Mouse (Mus musculus) intestine, embryonic 16.5 days (tissue): Measurements from ENCODE around the gene Rad51b. TPM values are rescaled to one million over a fixed set of nuclear protein-coding genes. Genes with fewer than 3 reads are reported as not detected.

ENCODE experiments used
- ATAC-seq: fragments of 200-750 bp; cut with Nextera tagmentation; 2 replicates; pipeline ENCODE4 v1.8.0; 2017; ENCODE audit warnings: moderate TSS enrichment, moderate library complexity
- H3K27ac ChIP-seq: fragments of 300-500 bp; sonication (generic); 2 replicates; pipeline ENCODE4 v1.5.1; 2014; ENCODE audit warnings: mild to moderate bottlenecking, low read length
- H3K27me3 ChIP-seq: fragments of 300-500 bp; sonication (generic); replicated peaks from 2 replicates; pipeline ENCODE4 v1.6.1; 2014; ENCODE audit warnings: low read length, control low read depth, mixed read lengths; ENCODE audit not compliant: control insufficient read depth, insufficient read depth
- H3K36me3 ChIP-seq: fragments of 300-500 bp; sonication (generic); 2 replicates; pipeline ENCODE4 v1.6.1; 2014; ENCODE audit warnings: low read length, control low read depth; ENCODE audit not compliant: control insufficient read depth, insufficient read depth
- H3K4me1 ChIP-seq: fragments of 300-500 bp; sonication (generic); 2 replicates; pipeline ENCODE4 v1.6.1; 2014; ENCODE audit warnings: low read length, control low read depth, mixed read lengths; ENCODE audit not compliant: control insufficient read depth, insufficient read depth
- H3K4me2 ChIP-seq: fragments of 300-500 bp; sonication (generic); 2 replicates; pipeline ENCODE4 v1.6.1; 2014; ENCODE audit warnings: low read depth, low read length, control low read depth
- H3K4me3 ChIP-seq: fragments of 300-500 bp; sonication (generic); 2 replicates; pipeline ENCODE4 v1.5.1; 2014; ENCODE audit warnings: mild to moderate bottlenecking, low read length
- H3K9ac ChIP-seq: fragments of 300-500 bp; sonication (generic); 2 replicates; pipeline ENCODE4 v1.6.1; 2014; ENCODE audit warnings: low read depth, low read length
- H3K9me3 ChIP-seq: fragments of 300-500 bp; sonication (generic); 2 replicates; pipeline ENCODE4 v1.6.1; 2016; ENCODE audit warnings: low read length, control low read depth; ENCODE audit not compliant: control insufficient read depth
- WGBS: fragments of 180-500 bp; shearing (Covaris S2); extraction: QIAGEN DNeasy Blood & Tissue Kit; methylation state at CpG from one replicate; pipeline ENCODE4 v1.1.7; 2014; 5-methylcytosine and 5-hydroxymethylcytosine counted together
- polyA plus RNA-seq: library from polyadenylated mRNA; unstranded; fragments of >200 nt; fragmentation: Nextera tagmentation; extraction: Ambion mirVana; gene quantifications from 2 replicates; pipeline ENCODE4 v1.2.1, GENCODE M21; 2015

The Rad51b gene
- polyA plus RNA-seq, 1 experiment from 2014 or later = 6.8 TPM

GRCm38 (mm10) chr12:79803670-79804069 lies 506.6 kb downstream of the Rad51b start:
- H3K27ac ChIP-seq = no peak overlapping the region
- peaks cover 28% of the 10 kb centered on the region for H3K4me1 ChIP-seq
- no peak overlapping the region for H3K4me3 ChIP-seq
- no peaks in the 10 kb centered on the region for H3K36me3 ChIP-seq
- H3K9ac ChIP-seq = no peak overlapping the region
- H3K27me3 ChIP-seq = no peaks in the 10 kb centered on the region
- no peak overlapping the region for H3K4me2 ChIP-seq
- 67% methylated on average over 1 of the region's 1 CpGs for whole genome bisulfite sequencing
- no peak for ATAC-seq
- no peaks in the 10 kb centered on the region for H3K9me3 ChIP-seq

GRCm38 (mm10) chr12:79804776-79805524 lies 507.9 kb downstream of the Rad51b start:
- H3K27me3 ChIP-seq = no peaks in the 10 kb centered on the region
- no peak overlapping the region for H3K9ac ChIP-seq
- no peaks in the 10 kb centered on the region for H3K36me3 ChIP-seq
- no peak overlapping the region for H3K4me2 ChIP-seq
- H3K4me3 ChIP-seq = no peak overlapping the region
- H3K27ac ChIP-seq = peak overlapping the region; percentile 23; the same call in 1 of the 2 replicates
- 23% methylated on average over 8 of the region's 8 CpGs for WGBS
- no peaks in the 10 kb centered on the region for H3K9me3 ChIP-seq
- peaks cover 29% of the 10 kb centered on the region for H3K4me1 ChIP-seq
- ATAC-seq = peak; percentile 36; the same call in 1 of the 2 replicates

- 76% methylated on average over 4 of the region's 4 CpGs for WGBS
Measured at GRCm38 (mm10) chr12:79806990-79807389, 509.9 kb downstream of the Rad51b start.

GRCm38 (mm10) chr12:79807410-79807847 lies 510.3 kb downstream of the Rad51b start:
- WGBS = 37% methylated on average over 10 of the region's 10 CpGs
- H3K4me1 ChIP-seq = peaks cover 29% of the 10 kb centered on the region
- no peaks in the 10 kb centered on the region for H3K27me3 ChIP-seq
- H3K27ac ChIP-seq = peak overlapping the region; percentile 11; the same call in 1 of the 2 replicates
- ATAC-seq = no peak
- H3K9ac ChIP-seq = 0 out of 2 replicates have a peak overlapping the region, but pooled peaks have one; percentile 12
- no peaks in the 10 kb centered on the region for H3K36me3 ChIP-seq
- H3K4me3 ChIP-seq = no peak overlapping the region
- no peak overlapping the region for H3K4me2 ChIP-seq
- H3K9me3 ChIP-seq = no peaks in the 10 kb centered on the region

More at GRCm38 (mm10) chr12:79806990-79807389, 509.9 kb downstream of the Rad51b start:
- H3K36me3 ChIP-seq = no peaks in the 10 kb centered on the region
- H3K4me3 ChIP-seq = no peak overlapping the region
- peaks cover 29% of the 10 kb centered on the region for H3K4me1 ChIP-seq
- H3K27ac ChIP-seq = 0 out of 2 replicates have a peak overlapping the region, but pooled peaks have one; percentile 11
- 0 out of 2 replicates have a peak overlapping the region, but pooled peaks have one; percentile 12 for H3K9ac ChIP-seq
- no peaks in the 10 kb centered on the region for H3K27me3 ChIP-seq
- ATAC-seq = no peak
- H3K9me3 ChIP-seq = no peaks in the 10 kb centered on the region
- H3K4me2 ChIP-seq = no peak overlapping the region

DNA sequence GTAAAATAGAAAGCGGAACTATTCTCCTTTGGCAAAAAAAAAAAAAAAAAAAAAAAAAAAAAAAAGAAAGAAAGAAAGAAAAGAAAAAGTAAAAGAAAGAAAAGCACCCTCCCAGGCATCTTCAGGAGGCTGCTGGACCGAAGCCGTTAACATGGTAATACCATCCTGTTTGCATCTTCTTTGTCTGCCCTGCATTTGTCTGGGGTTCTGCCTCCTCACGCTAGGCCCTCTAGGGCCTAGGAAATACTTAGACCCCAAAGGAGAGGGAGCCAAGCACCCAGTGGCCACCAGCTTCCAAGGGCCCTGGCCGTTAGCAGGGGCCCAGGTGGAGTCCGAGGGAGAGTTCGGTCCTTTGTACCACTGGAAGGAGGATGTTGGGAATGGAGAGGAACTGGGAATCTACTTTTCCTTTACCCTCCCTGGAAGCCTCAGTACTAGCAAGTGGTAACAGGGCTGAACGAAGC lies 510.9 kb downstream of the Rad51b start:
- 84% methylated on average over 8 of the region's 8 CpGs for WGBS
- H3K4me1 ChIP-seq = peaks cover 29% of the 10 kb centered on the region
- ATAC-seq = no peak
- no peak overlapping the region for H3K27ac ChIP-seq
- no peaks in the 10 kb centered on the region for H3K9me3 ChIP-seq
- H3K4me3 ChIP-seq = no peak overlapping the region
- H3K36me3 ChIP-seq = no peaks in the 10 kb centered on the region
- no peak overlapping the region for H3K4me2 ChIP-seq
- no peak overlapping the region for H3K9ac ChIP-seq
- no peaks in the 10 kb centered on the region for H3K27me3 ChIP-seq

- H3K27me3 ChIP-seq = no peaks in the 10 kb centered on the region
- H3K27ac ChIP-seq = peak overlapping the region; percentile 39
- H3K4me1 ChIP-seq = peaks cover 28% of the 10 kb centered on the region
- H3K9me3 ChIP-seq = no peaks in the 10 kb centered on the region
- no peaks in the 10 kb centered on the region for H3K36me3 ChIP-seq
- 71% methylated on average over 18 of the region's 18 CpGs for WGBS
- H3K4me3 ChIP-seq = no peak overlapping the region
- H3K9ac ChIP-seq = no peak overlapping the region
- no peak for ATAC-seq
- no peak overlapping the region for H3K4me2 ChIP-seq
Measured at GRCm38 (mm10) chr12:79808426-79809398, 511.6 kb downstream of the Rad51b start.

- no peak overlapping the region for H3K4me2 ChIP-seq
- no peak overlapping the region for H3K4me3 ChIP-seq
- H3K36me3 ChIP-seq = no peaks in the 10 kb centered on the region
- peaks cover 30% of the 10 kb centered on the region for H3K4me1 ChIP-seq
- H3K9ac ChIP-seq = no peak overlapping the region
- H3K9me3 ChIP-seq = no peaks in the 10 kb centered on the region
- H3K27ac ChIP-seq = no peak overlapping the region
- ATAC-seq = no peak
- no peaks in the 10 kb centered on the region for H3K27me3 ChIP-seq
- WGBS = 80% methylated on average over 5 of the region's 5 CpGs
Measured at GRCm38 (mm10) chr12:79809518-79809917, 512.4 kb downstream of the Rad51b start.

GRCm38 (mm10) chr12:79812422-79812821 lies 515.3 kb downstream of the Rad51b start:
- H3K27ac ChIP-seq = no peak overlapping the region
- H3K4me1 ChIP-seq = peaks cover 19% of the 10 kb centered on the region; the same call in 1 of the 2 replicates
- no peak overlapping the region for H3K4me2 ChIP-seq
- H3K9me3 ChIP-seq = no peaks in the 10 kb centered on the region
- H3K9ac ChIP-seq = no peak overlapping the region
- 78% methylated on average over 8 of the region's 8 CpGs for WGBS
- no peak for ATAC-seq
- no peak overlapping the region for H3K4me3 ChIP-seq
- no peaks in the 10 kb centered on the region for H3K27me3 ChIP-seq
- no peaks in the 10 kb centered on the region for H3K36me3 ChIP-seq
